Mouse (Mus musculus): ENCODE results near the gene Susd2.

GRCm38 (mm10) chr10:75608975-75609374, 34.8 kb downstream of the Susd2 start:
- TF ChIP-seq CTCF (IDR thresholded peaks at IDR 0.05; ENCODE audit: control insufficient read depth, insufficient read depth, low read length) (no peak), POLR2A (IDR thresholded peaks at IDR 0.05; ENCODE audit: borderline replicate concordance, control insufficient read depth, low read depth, low read length) (no peak)

Measured in bone marrow, adult 2 months (tissue).